Mouse (Mus musculus) limb, embryonic 14.5 days (tissue): ENCODE data around the gene Mfn1. TPM values are rescaled to one million over a fixed set of nuclear protein-coding genes. Genes with fewer than 3 reads are reported as not detected.
A peak's percentile ranks its signal among the peaks of the same experiment; 100 is the strongest.

Experiments used
- ATAC-seq: fragments of 200-750 bp; cut with Nextera tagmentation; 2 replicates; pipeline ENCODE4 v1.8.0; 2017; ENCODE audit warnings: low read depth, moderate number of reproducible peaks, moderate TSS enrichment; ENCODE audit not compliant: low FRiP score
- DNase-seq: peaks from one replicate; pipeline ENCODE4 v3.0.0-alpha.2; 2015; ENCODE audit warnings: low spot score
- H3K27ac ChIP-seq: fragments of 300-500 bp; sonication (generic); replicated peaks from 2 replicates; pipeline ENCODE4 v1.5.1; 2014; ENCODE audit warnings: low read depth, mild to moderate bottlenecking, low read length, moderate library complexity, mixed read lengths
- H3K27me3 ChIP-seq: fragments of 300-500 bp; sonication (generic); 2 replicates; pipeline ENCODE4 v1.6.1; 2014; ENCODE audit warnings: low read length, mixed read lengths; ENCODE audit not compliant: control insufficient read depth, insufficient read depth
- H3K36me3 ChIP-seq: fragments of 300-500 bp; sonication (generic); 2 replicates; pipeline ENCODE4 v1.6.1; 2014; ENCODE audit warnings: mild to moderate bottlenecking, low read length, moderate library complexity, mixed read lengths; ENCODE audit not compliant: control insufficient read depth, insufficient read depth
- H3K4me1 ChIP-seq: fragments of 300-500 bp; sonication (generic); 2 replicates; pipeline ENCODE4 v1.6.1; 2014; ENCODE audit warnings: antibody characterized with exemption, low read length, mixed read lengths; ENCODE audit not compliant: control insufficient read depth, insufficient read depth
- H3K4me2 ChIP-seq: fragments of 300-500 bp; sonication (generic); replicated peaks from 2 replicates; pipeline ENCODE4 v1.6.1; 2014; ENCODE audit warnings: low read depth, mild to moderate bottlenecking, low read length, moderate library complexity; ENCODE audit not compliant: severe bottlenecking
- H3K4me3 ChIP-seq: fragments of 300-500 bp; sonication (generic); replicated peaks from 2 replicates; pipeline ENCODE4 v1.5.1; 2014; ENCODE audit warnings: low read length
- H3K9ac ChIP-seq: fragments of 300-500 bp; sonication (generic); 2 replicates; pipeline ENCODE4 v1.6.1; 2014; ENCODE audit warnings: mild to moderate bottlenecking, low read depth, low read length, moderate library complexity; ENCODE audit not compliant: severe bottlenecking
- H3K9me3 ChIP-seq: fragments of 300-500 bp; sonication (generic); 2 replicates; pipeline ENCODE4 v1.6.1; 2016; ENCODE audit warnings: low read length; ENCODE audit not compliant: control insufficient read depth
- POLR2A ChIP-seq: fragments of 200-500 bp; IDR thresholded peaks from 2 replicates; pipeline ENCODE4 v1.8.0; 2012; ENCODE audit warnings: inconsistent platforms, mild to moderate bottlenecking, moderate library complexity, borderline replicate concordance; ENCODE audit not compliant: insufficient read depth, insufficient read length; ENCODE audit errors: extremely low read depth
- WGBS: fragments of 180-500 bp; shearing (Covaris S2); extraction: QIAGEN DNeasy Blood & Tissue Kit; methylation state at CpG from one replicate; pipeline ENCODE4 v1.1.7; 2014; 5-methylcytosine and 5-hydroxymethylcytosine counted together
- polyA plus RNA-seq, 2 experiments: library from polyadenylated mRNA; depleted of rRNA in 1 of 2; stranded (reverse) in 1 of 2; unstranded in 1 of 2; fragments of >200 nt; fragmentation: Nextera tagmentation in 1 of 2; extraction: Ambion mirVana in 1 of 2; gene quantifications; 2 replicates each; pipeline versions ENCODE4 v1.2.1 to v1.2.3; 2012 to 2014

Mfn1 gene
- polyA plus RNA-seq, 2 experiments, result 22.9 to 31.5 TPM

DNA sequence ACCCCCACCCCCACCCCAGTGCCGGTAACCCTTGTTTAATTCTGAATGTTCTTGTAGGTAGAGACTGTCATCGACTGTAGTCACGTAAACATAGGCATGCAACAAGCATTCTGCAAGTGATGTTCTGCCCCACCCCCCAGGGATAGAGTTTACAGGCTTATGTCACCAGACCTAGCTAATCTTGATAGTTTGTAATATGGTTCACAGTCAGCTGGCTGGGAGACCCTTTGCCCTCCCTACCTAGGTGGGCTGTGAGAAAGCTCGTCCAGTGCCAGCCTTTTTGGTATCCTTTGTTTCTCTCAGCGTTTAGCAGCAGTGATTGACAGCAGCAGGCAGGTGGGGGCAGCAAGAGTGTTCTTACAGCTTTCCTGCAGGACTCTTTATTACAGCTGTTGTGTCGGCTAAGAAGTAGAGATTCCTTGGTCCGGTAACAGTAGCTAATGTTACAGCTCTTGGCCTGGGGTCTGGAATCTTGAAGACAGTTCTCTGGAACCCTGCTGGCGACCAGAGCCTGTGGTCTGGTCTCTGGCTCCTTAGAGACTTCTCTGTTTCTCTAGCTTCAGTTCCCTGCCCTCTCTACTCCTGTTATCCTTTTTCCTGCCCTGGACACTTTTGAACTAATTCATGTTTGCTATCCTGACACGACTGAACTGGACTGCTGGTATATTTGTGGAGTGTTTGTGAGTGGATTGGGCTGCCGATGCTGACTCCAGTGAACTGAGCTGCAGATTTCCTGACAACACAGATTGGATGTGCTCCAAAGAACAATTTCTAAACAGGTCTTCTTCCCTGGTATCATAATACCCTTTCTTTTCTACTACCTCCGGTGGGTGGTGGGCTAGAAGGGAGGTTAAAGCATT is 22.7 kb upstream of the Mfn1 start:
- Histone ChIP-seq H3K4me1 (peaks cover 5% of the 10 kb centered on the region; the same call in 1 of the 2 replicates), H3K27me3 (no peaks in the 10 kb centered on the region), H3K27ac (no peak overlapping the region), H3K36me3 (no peaks in the 10 kb centered on the region), H3K9ac (no peak overlapping the region; the same call in 1 of the 2 replicates), H3K4me2 (no peak overlapping the region), H3K9me3 (no peaks in the 10 kb centered on the region), H3K4me3 (no peak overlapping the region)
- TF ChIP-seq POLR2A, result no peak
- ATAC-seq, result peak; percentile 5; the same call in 1 of the 2 replicates
- DNase-seq, result peak; percentile 23
- WGBS, result 51% methylated on average over 11 of the region's 11 CpGs

DNA sequence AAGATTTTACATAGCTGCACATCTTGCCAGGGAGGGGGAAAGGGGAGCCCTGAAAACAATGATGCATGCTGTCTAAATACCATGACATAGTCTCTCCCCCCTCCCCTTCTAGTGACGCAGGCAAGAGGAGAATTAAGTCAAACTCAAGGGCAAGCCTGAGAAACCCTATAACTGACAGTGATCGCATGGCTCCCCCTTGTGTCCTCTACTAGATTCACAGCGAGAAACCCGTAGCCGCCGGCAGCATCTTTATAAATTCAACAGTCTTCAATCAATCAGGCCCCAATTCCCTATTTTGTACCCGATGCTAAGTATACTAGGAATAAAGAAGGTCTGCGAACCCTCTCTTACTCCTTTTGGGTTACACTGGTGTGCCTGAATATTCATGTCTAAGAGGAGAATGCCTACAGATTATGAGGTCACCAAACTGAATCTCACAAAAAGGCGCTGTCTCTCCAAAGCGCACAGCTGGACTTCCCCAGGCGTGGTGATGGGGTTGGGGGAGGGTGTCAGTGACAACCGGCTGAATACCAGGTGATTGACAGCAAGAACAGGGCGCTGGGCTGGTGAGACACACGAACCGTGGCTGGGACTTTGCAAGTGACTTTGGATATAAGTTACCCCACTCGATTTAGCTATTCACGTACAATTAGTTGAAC is 20.5 kb upstream of the Mfn1 start:
- ATAC-seq (no peak; the same call in 1 of the 2 replicates), DNase-seq (peak; percentile 88)
- Histone ChIP-seq H3K36me3 (no peaks in the 10 kb centered on the region), H3K27ac (no peak overlapping the region), H3K4me1 (peaks cover 6% of the 10 kb centered on the region; the same call in 1 of the 2 replicates), H3K27me3 (no peaks in the 10 kb centered on the region), H3K9ac (no peak overlapping the region), H3K4me2 (peak overlapping the region; percentile 40), H3K9me3 (no peaks in the 10 kb centered on the region), H3K4me3 (no peak overlapping the region)
- TF ChIP-seq POLR2A, result no peak
- 5% methylated on average over 17 of the region's 17 CpGs for WGBS

DNA sequence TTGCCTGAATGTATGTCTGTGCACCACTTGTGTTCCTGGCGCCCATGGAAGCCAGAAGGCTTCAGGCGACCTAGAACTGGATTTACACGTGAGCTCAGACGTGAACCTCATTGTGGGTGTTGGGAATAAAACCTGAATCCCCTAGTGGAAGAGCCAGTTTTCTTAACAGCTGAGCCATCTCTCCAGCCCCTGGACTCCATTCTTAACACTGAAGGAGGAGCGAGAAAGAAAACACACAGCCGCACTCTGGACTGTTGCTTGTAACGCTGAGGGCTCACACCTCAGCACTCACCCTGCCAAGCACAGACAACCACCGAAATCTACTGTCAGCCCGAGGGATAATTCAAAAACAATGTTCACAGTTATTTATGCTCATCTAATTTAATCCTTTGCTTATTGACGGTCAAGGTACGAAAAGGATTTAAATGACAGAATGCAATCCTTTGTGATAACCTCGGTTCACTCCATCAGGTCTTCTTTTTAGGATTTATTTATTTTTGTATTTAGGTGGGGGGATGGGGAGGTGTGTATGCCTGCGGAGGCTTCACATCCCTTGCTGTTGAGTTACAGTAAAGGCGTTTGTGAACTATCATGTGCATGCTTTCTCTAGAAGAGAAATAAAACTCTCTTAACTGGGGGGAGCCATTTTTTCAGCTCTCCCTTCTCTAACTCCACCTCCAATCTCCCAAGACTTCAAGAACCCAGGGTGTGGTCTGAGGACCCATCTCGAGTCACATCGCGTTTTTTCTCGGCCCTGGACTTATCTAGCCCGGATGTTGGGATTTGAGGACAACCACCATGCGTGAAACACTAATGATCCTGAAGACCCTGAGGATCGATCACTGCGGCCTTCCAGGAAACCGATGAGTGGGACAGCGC is 19.5 kb upstream of the Mfn1 start, which contains the start of gene Zfp639:
Gene Zfp639, plus strand, starts transcription at position 764 of the 879 bp plus-strand sequence.
- peak within 1 kb of the TSS; percentile 94 for H3K9ac ChIP-seq
- 0 out of 2 replicates have a peak, but pooled peaks have one; percentile 3 for TF ChIP-seq POLR2A
- H3K27ac ChIP-seq, result peak within 1 kb of the TSS; percentile 46; the same call in 1 of the 2 replicates
- DNase-seq (no peak), ATAC-seq (no peak)
- H3K27me3 ChIP-seq, result no peaks in the 10 kb centered on the region
- WGBS, result 8% methylated on average over 24 of the region's 24 CpGs
- peak within 1 kb of the TSS; percentile 95 for H3K4me3 ChIP-seq
- no peaks in the 10 kb centered on the region for H3K9me3 ChIP-seq
- peaks cover 6% of the 10 kb centered on the region; the same call in 1 of the 2 replicates for H3K4me1 ChIP-seq
- H3K4me2 ChIP-seq, result peak within 1 kb of the TSS; percentile 75
- peaks cover 3% of the 10 kb centered on the region; the same call in 1 of the 2 replicates for H3K36me3 ChIP-seq

DNA sequence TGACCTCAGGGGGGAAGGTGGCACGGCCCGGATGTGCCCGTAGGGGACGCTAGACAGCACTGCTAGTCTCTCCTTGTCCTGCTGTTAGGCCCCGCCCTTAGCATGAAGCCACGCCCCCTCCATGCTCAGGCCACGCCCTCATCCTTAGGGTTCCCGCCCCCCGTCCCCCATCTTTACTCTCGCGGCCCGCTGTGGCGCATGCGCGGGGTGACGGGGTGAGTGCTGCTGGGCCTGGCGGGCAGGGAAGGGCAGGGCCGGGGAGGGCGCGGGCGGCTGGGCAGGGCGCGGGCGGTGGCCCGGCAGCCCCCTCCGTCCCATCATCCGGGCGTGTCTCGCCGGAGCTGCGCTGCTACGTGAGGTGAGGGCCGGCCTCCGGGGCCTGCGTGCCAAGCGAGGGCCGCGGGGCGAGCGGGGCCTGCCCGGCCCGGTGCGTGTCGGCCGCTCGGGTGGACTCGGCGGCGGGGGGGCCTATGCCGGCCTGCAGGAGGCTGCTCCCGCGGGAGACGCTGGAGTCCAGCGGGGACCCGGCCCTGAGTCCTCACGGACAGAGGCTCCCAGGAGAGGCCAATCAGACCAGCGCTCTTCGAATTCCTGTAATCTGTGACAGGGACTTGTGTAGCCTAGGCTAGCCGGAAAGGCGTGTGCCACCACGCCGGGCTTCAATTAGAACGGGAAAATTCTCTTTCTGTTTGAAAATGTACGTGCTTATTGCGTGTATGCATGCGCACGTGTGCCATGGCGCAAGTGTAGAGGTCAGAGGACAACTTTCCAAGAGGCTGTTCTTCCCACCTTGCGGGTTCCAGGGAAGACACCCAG is 18.7 kb upstream of the Mfn1 start:
- WGBS, result 1% methylated on average over 47 of the region's 69 CpGs
- Histone ChIP-seq H3K27me3 (no peaks in the 10 kb centered on the region), H3K36me3 (peaks cover 9% of the 10 kb centered on the region), H3K9me3 (no peaks in the 10 kb centered on the region), H3K27ac (peak overlapping the region; percentile 46; the same call in 1 of the 2 replicates), H3K4me3 (peak overlapping the region; percentile 95), H3K9ac (peak overlapping the region; percentile 94), H3K4me2 (peak overlapping the region; percentile 75), H3K4me1 (peaks cover 6% of the 10 kb centered on the region; the same call in 1 of the 2 replicates)
- peak; percentile 90 for DNase-seq
- peak; percentile 89 for ATAC-seq
- TF ChIP-seq POLR2A, result 0 out of 2 replicates have a peak, but pooled peaks have one; percentile 19
